Mouse (Mus musculus) liver, adult 2 months (tissue): ENCODE results near the gene Tmco3. TPM values are rescaled to one million over a fixed set of nuclear protein-coding genes. Genes with fewer than 3 reads are reported as not detected.

ENCODE experiments used
- DNase-seq: peaks from one replicate; pipeline ENCODE4 v3.0.0-alpha.2; 2011; ENCODE audit warnings: low read depth, low spot score; ENCODE audit errors: extremely low read depth
- H3K27ac ChIP-seq: fragments of 200-500 bp; replicated peaks from 2 replicates; pipeline ENCODE4 v1.5.1; 2012; ENCODE audit warnings: low read depth, mild to moderate bottlenecking, control low read depth, inconsistent platforms, low read length; ENCODE audit not compliant: insufficient read depth
- H3K27me3 ChIP-seq: fragments of 200-500 bp; 2 replicates; pipeline ENCODE4 v1.6.1; 2012; ENCODE audit warnings: mild to moderate bottlenecking, moderate library complexity, low read length, inconsistent platforms; ENCODE audit not compliant: control insufficient read depth, insufficient read depth
- H3K36me3 ChIP-seq: fragments of 200-500 bp; 2 replicates; pipeline ENCODE4 v1.6.1; 2012; ENCODE audit warnings: low read length, inconsistent platforms; ENCODE audit not compliant: control insufficient read depth, insufficient read depth
- H3K4me1 ChIP-seq: fragments of 200-500 bp; 2 replicates; pipeline ENCODE4 v1.6.1; 2011; ENCODE audit warnings: low read length; ENCODE audit not compliant: control insufficient read depth, insufficient read depth
- H3K4me3 ChIP-seq: fragments of 200-500 bp; 2 replicates; pipeline ENCODE4 v1.5.1; 2011; ENCODE audit warnings: low read depth, mild to moderate bottlenecking, control low read depth, low read length, moderate library complexity; ENCODE audit not compliant: insufficient read depth
- H3K79me2 ChIP-seq: fragments of 200-500 bp; 2 replicates; pipeline ENCODE4 v1.6.1; 2012; ENCODE audit warnings: inconsistent platforms, mild to moderate bottlenecking, low read length, moderate library complexity; ENCODE audit not compliant: control insufficient read depth, insufficient read depth
- H3K9ac ChIP-seq: fragments of 200-500 bp; 2 replicates; pipeline ENCODE4 v1.6.1; 2012; ENCODE audit warnings: low read depth, mild to moderate bottlenecking, control low read depth, inconsistent platforms, low read length
- CTCF ChIP-seq: fragments of 200-500 bp; IDR thresholded peaks from 2 replicates; pipeline ENCODE4 v1.5.1; 2011; ENCODE audit warnings: low read depth, low read length, control low read depth
- POLR2A ChIP-seq: fragments of 200-500 bp; IDR thresholded peaks from 2 replicates; pipeline ENCODE4 v1.6.1; 2011; ENCODE audit warnings: low read length, control low read depth; ENCODE audit not compliant: insufficient read depth; ENCODE audit errors: extremely low read depth
- WGBS: fragments of 180-500 bp; shearing (Covaris S2); methylation state at CpG from one replicate; pipeline ENCODE4 v1.1.7; 2018; 5-methylcytosine and 5-hydroxymethylcytosine counted together
- polyA plus RNA-seq: library from polyadenylated mRNA; depleted of rRNA; stranded (reverse); fragments of >200 nt; gene quantifications from 2 replicates; pipeline ENCODE4 v1.2.3, GENCODE M21; 2012; rRNA removed
- total RNA-seq: library from RNA; depleted of rRNA; stranded (reverse); fragments of >200 nt; gene quantifications from 2 replicates; pipeline ENCODE4 v1.2.3, GENCODE M21; 2014; rRNA removed

Gene Tmco3
- total and polyA plus RNA-seq, 2 experiments = 5.1 to 9.0 TPM

DNA sequence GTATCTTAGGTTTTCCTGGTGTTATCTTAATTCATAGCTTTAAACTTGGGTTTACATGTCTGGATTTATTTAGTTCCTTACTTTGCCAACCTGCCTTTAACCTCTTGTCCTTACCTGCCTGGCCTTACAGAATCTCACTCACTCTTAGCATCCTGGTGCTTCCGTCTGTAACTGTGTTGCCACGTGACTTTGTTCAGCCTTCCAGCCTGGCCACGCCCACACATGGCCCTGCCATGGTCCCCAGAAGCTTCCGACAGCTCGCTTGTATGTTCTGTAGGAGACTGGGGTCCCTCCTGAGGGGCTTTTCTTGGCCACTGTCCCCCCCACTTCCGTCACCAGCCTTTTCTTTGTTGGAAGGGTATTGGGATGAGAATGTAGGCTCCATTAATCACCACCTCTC lies 68.2 kb downstream of the Tmco3 start:
- Histone ChIP-seq H3K9ac (no peak overlapping the region), H3K36me3 (peaks cover 6% of the 10 kb centered on the region; the same call in 1 of the 2 replicates), H3K4me3 (no peak overlapping the region), H3K79me2 (peaks cover 17% of the 10 kb centered on the region), H3K4me1 (peaks cover 6% of the 10 kb centered on the region), H3K27me3 (no peaks in the 10 kb centered on the region), H3K27ac (no peak overlapping the region)
- TF ChIP-seq CTCF (no peak), POLR2A (no peak)
- WGBS = 92% methylated on average over 6 of the region's 6 CpGs
- no peak for DNase-seq

DNA sequence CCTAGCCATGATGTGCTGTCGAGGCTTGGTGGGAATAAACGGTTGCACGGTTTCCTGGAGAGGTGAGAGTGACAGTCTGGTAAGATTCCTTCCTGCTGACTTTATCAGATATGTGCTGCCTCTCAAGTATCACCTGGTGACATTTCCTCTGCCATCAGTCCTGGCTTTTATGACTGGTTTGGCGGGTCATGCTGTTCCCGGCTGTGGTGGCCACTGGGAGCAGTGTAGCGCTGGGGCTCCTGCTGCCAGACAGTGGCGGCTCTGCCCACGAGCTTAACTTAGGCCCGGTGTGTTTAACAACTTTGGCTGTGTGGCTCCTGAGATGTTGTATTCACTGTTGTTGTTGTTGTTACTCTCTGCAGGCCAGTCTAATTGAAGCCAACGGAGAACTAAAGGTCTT lies 68.7 kb downstream of the Tmco3 start:
- no peak for DNase-seq
- WGBS = 75% methylated on average over 10 of the region's 10 CpGs
- no peak overlapping the region for H3K4me3 ChIP-seq
- peaks cover 6% of the 10 kb centered on the region; the same call in 1 of the 2 replicates for H3K36me3 ChIP-seq
- H3K27me3 ChIP-seq = no peaks in the 10 kb centered on the region
- H3K79me2 ChIP-seq = peaks cover 17% of the 10 kb centered on the region
- no peak overlapping the region for H3K9ac ChIP-seq
- H3K4me1 ChIP-seq = peaks cover 6% of the 10 kb centered on the region
- H3K27ac ChIP-seq = no peak overlapping the region
- no peak for TF ChIP-seq POLR2A
- TF ChIP-seq CTCF = no peak

GRCm38 (mm10) chr8:13360213-13360612 lies 72.2 kb downstream of the Tmco3 start:
- DNase-seq = no peak
- Histone ChIP-seq H3K27ac (no peak overlapping the region), H3K79me2 (peaks cover 6% of the 10 kb centered on the region; the same call in 1 of the 2 replicates), H3K4me1 (peaks cover 6% of the 10 kb centered on the region; the same call in 1 of the 2 replicates), H3K36me3 (peaks cover 15% of the 10 kb centered on the region), H3K4me3 (no peak overlapping the region), H3K27me3 (no peaks in the 10 kb centered on the region), H3K9ac (no peak overlapping the region)
- TF ChIP-seq CTCF (no peak), POLR2A (no peak)
- WGBS = 88% methylated on average over 7 of the region's 7 CpGs

DNA sequence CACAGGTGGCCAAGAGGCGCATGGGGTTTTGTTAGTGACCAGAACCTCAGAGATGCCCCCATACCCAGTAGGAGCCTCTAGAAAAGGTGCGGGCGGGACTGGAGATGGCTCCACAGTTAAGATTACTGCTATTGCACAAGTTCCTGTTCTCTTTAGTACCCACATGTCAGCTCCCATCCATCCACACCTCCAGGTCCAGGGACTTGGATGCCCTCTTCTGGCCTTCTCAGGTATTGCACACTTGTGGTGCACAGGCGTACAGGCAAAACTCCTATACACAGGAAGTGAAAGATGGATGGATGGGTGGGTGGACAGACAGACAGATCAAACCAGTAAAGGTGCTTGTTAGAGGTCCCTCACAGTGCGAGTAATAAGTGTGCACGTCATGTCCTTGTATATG lies 73.9 kb downstream of the Tmco3 start:
- Histone ChIP-seq H3K27ac (no peak overlapping the region), H3K9ac (no peak overlapping the region), H3K27me3 (no peaks in the 10 kb centered on the region), H3K36me3 (peaks cover 17% of the 10 kb centered on the region), H3K4me1 (peaks cover 10% of the 10 kb centered on the region), H3K79me2 (no peaks in the 10 kb centered on the region; the same call in 1 of the 2 replicates), H3K4me3 (no peak overlapping the region)
- 99% methylated on average over 6 of the region's 6 CpGs for WGBS
- no peak for DNase-seq
- TF ChIP-seq CTCF (no peak; the same call in 1 of the 2 replicates), POLR2A (no peak)

Other genes starting within 250 kb of the Tmco3 start
- 240 and 252 TPM in 2 replicates for gene Proz, start 227.3 kb upstream of the Tmco3 start, total RNA-seq
- gene Proz, start 227.3 kb upstream of the Tmco3 start, polyA plus RNA-seq = 374 and 460 TPM in 2 replicates
- gene Pcid2, start 182.7 kb upstream of the Tmco3 start, total RNA-seq = 7.0 and 11.2 TPM in 2 replicates
- gene Pcid2, start 182.7 kb upstream of the Tmco3 start, polyA plus RNA-seq = 11.6 and 12.2 TPM in 2 replicates
- 85.4 and 95.0 TPM in 2 replicates for gene Cul4a, start 182.6 kb upstream of the Tmco3 start, total RNA-seq
- 42.4 and 46.0 TPM in 2 replicates for gene Cul4a, start 182.6 kb upstream of the Tmco3 start, polyA plus RNA-seq
- gene Lamp1, start 129.0 kb upstream of the Tmco3 start, total RNA-seq = 381 and 420 TPM in 2 replicates
- 563 and 625 TPM in 2 replicates for gene Lamp1, start 129.0 kb upstream of the Tmco3 start, polyA plus RNA-seq
- gene Grtp1, start 87.6 kb upstream of the Tmco3 start, total RNA-seq = 25.3 and 25.5 TPM in 2 replicates
- 28.3 and 30.3 TPM in 2 replicates for gene Grtp1, start 87.6 kb upstream of the Tmco3 start, polyA plus RNA-seq
- gene Adprhl1, start 34.0 kb upstream of the Tmco3 start, total RNA-seq = 0.74 TPM in 1 of 2 replicates, not detected in the other
- not detected in 2 replicates for gene Adprhl1, start 34.0 kb upstream of the Tmco3 start, polyA plus RNA-seq
- gene Dcun1d2, start 59 bp upstream of the Tmco3 start, total RNA-seq = 10.6 and 10.7 TPM in 2 replicates
- gene Dcun1d2, start 59 bp upstream of the Tmco3 start, polyA plus RNA-seq = 11.0 and 13.1 TPM in 2 replicates
- gene Tfdp1, start 50.6 kb downstream of the Tmco3 start, total RNA-seq = 12.8 and 13.2 TPM in 2 replicates
- gene Tfdp1, start 50.6 kb downstream of the Tmco3 start, polyA plus RNA-seq = 12.9 TPM in 2 replicates
- gene Atp4b, start 108.6 kb downstream of the Tmco3 start, total RNA-seq = not detected in 2 replicates
- not detected in 2 replicates for gene Atp4b, start 108.6 kb downstream of the Tmco3 start, polyA plus RNA-seq
- gene Grk1, start 116.9 kb downstream of the Tmco3 start, total RNA-seq = not detected in 2 replicates
- gene Grk1, start 116.9 kb downstream of the Tmco3 start, polyA plus RNA-seq = not detected in 2 replicates
- not detected in 2 replicates for gene Tmem255b, start 147.0 kb downstream of the Tmco3 start, total RNA-seq
- 0.19 and 0.35 TPM in 2 replicates for gene Tmem255b, start 147.0 kb downstream of the Tmco3 start, polyA plus RNA-seq
- gene Gas6, start 206.3 kb downstream of the Tmco3 start, total RNA-seq = 23.9 and 25.5 TPM in 2 replicates
- gene Gas6, start 206.3 kb downstream of the Tmco3 start, polyA plus RNA-seq = 36.6 and 50.5 TPM in 2 replicates